ENCODE assay signal across 17 mouse cellular contexts in genomic region chr3:90256731-90257530, GRCm38 (mm10). TPM values are rescaled to one million over a fixed set of nuclear protein-coding genes. Genes with fewer than 3 reads are reported as not detected.
DNase-seq lines count a peak whose midpoint lies in the region.
"Had no signal": no experiment of that assay in that cellular context is flagged by ENCODE, and none has a peak within 500 bp of the region (broad histone marks: within the 10 kb centered on the region; RNA-seq: fewer than 3 reads in every experiment).

No protein-coding gene starts in this region.

- peaks cover 27% of the 10 kb centered on the region for H3K4me1 ChIP-seq in hindbrain, embryonic 10.5 days (replicated peaks)

- DNase-seq in adrenal gland, postnatal 14 days, result peak; percentile 36
- DNase-seq in adrenal gland, adult 2 months, result no peak
- DNase-seq in left cerebral cortex, postnatal 4 days, result peak; percentile 80
- DNase-seq in left cerebral cortex, adult 11 months (ENCODE audit: low spot score), result no peak
- DNase-seq in cerebellum, adult 8-10 months, result peak; percentile 95
- DNase-seq in kidney, postnatal 25 days, result peak; percentile 74 to 75
- no peak for DNase-seq in hindbrain, embryonic 10.5 days (ENCODE audit: low spot score)
- DNase-seq in frontal cortex, postnatal 36 days (ENCODE audit: low spot score in 2 of 2), result no peak
- DNase-seq: thymus, adult 2 months had no signal

- H3K4me3 ChIP-seq in hindbrain, embryonic 10.5 days, result no peak overlapping the region
- H3K4me3 ChIP-seq: embryonic facial prominence, embryonic 13.5 days; forebrain, embryonic 12.5 days; layer of hippocampus, adult 2 months; liver, embryonic 12.5 days; myocyte had no signal

- H3K36me3 ChIP-seq in hindbrain, embryonic 10.5 days, result peaks cover 53% of the 10 kb centered on the region

- whole genome bisulfite sequencing in hindbrain, embryonic 10.5 days, result 93% methylated on average over 19 of the region's 19 CpGs

- H3K27me3 ChIP-seq in hindbrain, embryonic 10.5 days (ENCODE audit: insufficient read depth, poor library complexity, severe bottlenecking), result no peaks in the 10 kb centered on the region
- H3K27me3 ChIP-seq: embryonic facial prominence, embryonic 13.5 days; forebrain, embryonic 12.5 days; liver, embryonic 12.5 days had no signal

- H3K9me3 ChIP-seq in hindbrain, embryonic 10.5 days, result no peaks in the 10 kb centered on the region
- H3K9me3 ChIP-seq: embryonic facial prominence, embryonic 13.5 days; forebrain, embryonic 12.5 days; liver, embryonic 12.5 days had no signal

- intact Hi-C loops in left cerebral cortex, postnatal 4 days (cut with DNase I), result no loop called here

- no peak overlapping the region for H3K27ac ChIP-seq in hindbrain, embryonic 10.5 days
- H3K27ac ChIP-seq: embryonic facial prominence, embryonic 13.5 days; forebrain, embryonic 12.5 days; layer of hippocampus, adult 2 months; liver, embryonic 12.5 days had no signal

RNA-seq across cellular contexts. Expression of gene Crtc2, which starts 3.0 kb away (rescaled TPM):
- total RNA-seq in adrenal gland, postnatal 14 days (2021), result 37.5 and 51.7 TPM in 2 replicates
- 10 to 100 TPM; 41.5 to 46.5 TPM for total RNA-seq in adrenal gland, adult 2 months (2021)
- polyA plus RNA-seq in adrenal gland, adult 2 months (2012; rRNA removed), result 60.1 and 74.9 TPM in 2 replicates
- 10 to 100 TPM; 29.6 to 31.4 TPM for total RNA-seq in left cerebral cortex, postnatal 4 days (2021)
- 20.8 and 28.4 TPM in 2 replicates for polyA plus RNA-seq in hindbrain, embryonic 10.5 days (2016; fragmentation: Nextera tagmentation; extraction: Ambion mirVana)

RNA-seq across cellular contexts. Expression of gene Dennd4b, which starts 8.1 kb away (rescaled TPM):
- total RNA-seq in adrenal gland, postnatal 14 days (2021), result 6.9 and 12.3 TPM in 2 replicates
- 1 to 10 TPM; 7.8 to 7.9 TPM for total RNA-seq in adrenal gland, adult 2 months (2021)
- 27.9 and 28.6 TPM in 2 replicates for polyA plus RNA-seq in adrenal gland, adult 2 months (2012; rRNA removed)
- total RNA-seq in left cerebral cortex, postnatal 4 days (2021), result 10 to 100 TPM; 29.8 to 29.9 TPM
- polyA plus RNA-seq in hindbrain, embryonic 10.5 days (2016; fragmentation: Nextera tagmentation; extraction: Ambion mirVana), result 5.7 and 7.1 TPM in 2 replicates

RNA-seq across cellular contexts. Expression of gene Slc39a1, which starts 9.0 kb away (rescaled TPM):
- 106 and 108 TPM in 2 replicates for total RNA-seq in adrenal gland, postnatal 14 days (2021)
- 100 to 1,000 TPM; 124 to 160 TPM for total RNA-seq in adrenal gland, adult 2 months (2021)
- polyA plus RNA-seq in adrenal gland, adult 2 months (2012; rRNA removed), result 93.2 and 105 TPM in 2 replicates
- total RNA-seq in left cerebral cortex, postnatal 4 days (2021), result 10 to 100 TPM; 41.2 TPM
- 62.5 and 65.3 TPM in 2 replicates for polyA plus RNA-seq in hindbrain, embryonic 10.5 days (2016; fragmentation: Nextera tagmentation; extraction: Ambion mirVana)

RNA-seq across cellular contexts. Expression of gene Creb3l4, which starts 13.6 kb away (rescaled TPM):
- 0.33 and 0.38 TPM in 2 replicates for total RNA-seq in adrenal gland, postnatal 14 days (2021)
- 1 to 10 TPM in 1 of 2 experiments, under 1 TPM in 1; 0.61 to 1.2 TPM for total RNA-seq in adrenal gland, adult 2 months (2021)
- polyA plus RNA-seq in adrenal gland, adult 2 months (2012; rRNA removed), result 0.28 and 0.61 TPM in 2 replicates
- under 1 TPM; 0.24 to 0.28 TPM for total RNA-seq in left cerebral cortex, postnatal 4 days (2021)
- polyA plus RNA-seq in hindbrain, embryonic 10.5 days (2016; fragmentation: Nextera tagmentation; extraction: Ambion mirVana), result 4.2 and 4.3 TPM in 2 replicates
- total RNA-seq: common myeloid progenitor, adult 5-6 weeks; gastrocnemius, adult 18-20 months; heart, postnatal 25 days; layer of hippocampus, adult 2 months had no signal

RNA-seq across cellular contexts. Expression of gene Jtb, which starts 25.5 kb away (rescaled TPM):
- 58.8 and 58.9 TPM in 2 replicates for total RNA-seq in adrenal gland, postnatal 14 days (2021)
- 10 to 100 TPM; 57.9 to 69.1 TPM for total RNA-seq in adrenal gland, adult 2 months (2021)
- polyA plus RNA-seq in adrenal gland, adult 2 months (2012; rRNA removed), result 182 and 198 TPM in 2 replicates
- total RNA-seq in left cerebral cortex, postnatal 4 days (2021), result 10 to 100 TPM; 42.7 to 53.0 TPM
- polyA plus RNA-seq in hindbrain, embryonic 10.5 days (2016; fragmentation: Nextera tagmentation; extraction: Ambion mirVana), result 91.4 and 95.7 TPM in 2 replicates

Comparison
In these comparisons a context has a peak if more than half of its experiments do, and no peak if none do; other contexts are left out.
1. DNase-seq: peak in adrenal gland, postnatal 14 days (single experiment), left cerebral cortex, postnatal 4 days (single experiment), cerebellum, adult 8-10 months (single experiment) and kidney, postnatal 25 days (2 of 2); none in adrenal gland, adult 2 months (single experiment), left cerebral cortex, adult 11 months (single experiment), hindbrain, embryonic 10.5 days (single experiment) and frontal cortex, postnatal 36 days (0 of 2).